Comparison of ENCODE assay signal across 8 mouse cellular contexts in the genomic region with DNA sequence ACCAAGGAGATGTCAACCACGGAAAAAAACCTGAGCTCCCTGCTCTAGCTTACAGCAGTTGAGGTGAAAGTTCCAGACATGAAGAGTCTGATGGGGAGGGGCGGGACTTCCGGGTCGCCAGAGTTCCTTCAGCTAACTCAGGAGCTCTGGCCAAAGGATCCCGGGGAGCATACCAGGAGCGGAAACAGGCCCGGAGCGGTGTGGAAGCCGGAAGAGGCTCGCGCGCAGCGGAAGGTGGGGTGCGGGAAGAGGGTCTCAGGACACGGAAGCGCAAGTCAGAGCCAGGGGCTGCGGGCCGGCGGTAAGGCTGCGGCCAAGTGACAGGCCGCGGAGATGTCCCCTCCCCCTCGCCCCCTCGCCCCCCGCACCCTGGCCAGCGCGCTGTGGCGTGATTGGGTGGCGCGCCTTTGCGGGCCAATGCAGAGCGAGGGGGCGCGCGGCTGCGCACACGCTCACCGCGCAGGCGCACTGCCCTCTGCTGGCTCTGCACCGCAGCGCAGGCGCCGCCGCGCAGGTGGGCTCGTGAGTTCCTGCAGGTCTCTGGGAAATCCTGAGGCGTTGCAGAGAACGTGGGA. TPM values are rescaled to one million over a fixed set of nuclear protein-coding genes. Genes with fewer than 3 reads are reported as not detected.
DNase-seq lines count a peak whose midpoint lies in the region; ATAC-seq and TF ChIP-seq lines count a peak whose summit lies in the region.

A gene (plus strand): TSS at position 103 of the 575 bp plus-strand sequence.

- no peaks in the 10 kb centered on the region for H3K36me3 ChIP-seq in hindbrain, postnatal 0 days (ENCODE audit: insufficient read depth, low read length)

- peak within 1 kb of the TSS; percentile 85 for H3K4me2 ChIP-seq in hindbrain, postnatal 0 days (ENCODE audit: low read depth, low read length)

- WGBS in hindbrain, postnatal 0 days = under 1% methylated on average over 49 of the region's 49 CpGs

- H3K27me3 ChIP-seq in hindbrain, postnatal 0 days (ENCODE audit: insufficient read depth, low read length) = no peaks in the 10 kb centered on the region

- peak within 1 kb of the TSS; percentile 52 for H3K9ac ChIP-seq in hindbrain, postnatal 0 days (replicated peaks; ENCODE audit: low read length)

- peak within 1 kb of the TSS; percentile 80 for H3K4me3 ChIP-seq in gastrocnemius, adult 2 months
- peak within 1 kb of the TSS; percentile 50 for H3K4me3 ChIP-seq in hindbrain, postnatal 0 days (ENCODE audit: low read length)
- peak within 1 kb of the TSS; percentile 70 for H3K4me3 ChIP-seq in left cerebral cortex, adult 2 months

- peak; percentile 100 for ATAC-seq in hindbrain, postnatal 0 days
- peak; percentile 94 for ATAC-seq in megakaryocyte, adult 5-6 weeks (ENCODE audit: poor library complexity, severe bottlenecking)

- peak; percentile 98; the same call in 1 of the 2 replicates for TF ChIP-seq CTCF in gastrocnemius, adult 2 months (IDR thresholded peaks at IDR 0.05)
- peak; percentile 75 for TF ChIP-seq CTCF in hindbrain, postnatal 0 days (IDR thresholded peaks at IDR 0.05; ENCODE audit: low read depth)
- TF ChIP-seq CTCF in left cerebral cortex, adult 2 months (IDR thresholded peaks at IDR 0.05) = peak; percentile 93

- no peaks in the 10 kb centered on the region for H3K9me3 ChIP-seq in hindbrain, postnatal 0 days (ENCODE audit: low read length)

- intact Hi-C loops in gastrocnemius, adult 2 months (cut with DNase I) = loop anchor here (2.0 to 5.0 kb wide), 2 partner anchors 48 to 101 kb away; a partner anchor contains a TSS
- intact Hi-C loops in left cerebral cortex, adult 2 months (cut with DNase I) = loop anchor here (2.0 to 5.0 kb wide), 5 partner anchors 50 to 224 kb away; a partner anchor contains a TSS

- peak within 1 kb of the TSS; percentile 98 for H3K27ac ChIP-seq in gastrocnemius, adult 2 months
- H3K27ac ChIP-seq in hindbrain, postnatal 0 days = peak within 1 kb of the TSS; percentile 75
- H3K27ac ChIP-seq in left cerebral cortex, adult 2 months = peak within 1 kb of the TSS; percentile 98

- H3K4me1 ChIP-seq in hindbrain, postnatal 0 days (ENCODE audit: insufficient read depth, low read length) = peaks cover 11% of the 10 kb centered on the region; the same call in 1 of the 2 replicates

- DNase-seq in WW6 (ENCODE audit: low read depth, low spot score) = peak; percentile 70
- DNase-seq in cerebellum, postnatal 4 days (ENCODE audit: low spot score in 2 of 2) = peak; percentile 58 to 89
- peak; percentile 93 for DNase-seq in gastrocnemius, adult 2 months
- peak; percentile 97 for DNase-seq in hindbrain, postnatal 0 days (ENCODE audit: low spot score)
- DNase-seq in left cerebral cortex, adult 2 months (ENCODE audit: extremely low spot score in 1 of 2, low spot score in 2 of 2) = peak; percentile 86 to 89
- peak; percentile 80 to 84 for DNase-seq in right cerebral cortex, adult 2 months (ENCODE audit: low spot score in 2 of 2)
- peak; percentile 86 for DNase-seq in urinary bladder, postnatal 14 days (ENCODE audit: low spot score)

RNA-seq across cellular contexts. Expression of the gene that starts here (rescaled TPM):
- 10 to 100 TPM; 30.6 to 42.4 TPM for total RNA-seq in gastrocnemius, adult 2 months (2021)
- 11.4 and 15.1 TPM in 2 replicates for total RNA-seq in hindbrain, postnatal 0 days (2014; rRNA removed)
- 33.7 and 37.1 TPM in 2 replicates for polyA plus RNA-seq in hindbrain, postnatal 0 days (2015; fragmentation: Nextera tagmentation; extraction: Ambion mirVana)
- 10 to 100 TPM; 24.6 to 28.1 TPM for total RNA-seq in left cerebral cortex, adult 2 months (2021)
- 5.4 and 5.5 TPM in 2 replicates for total RNA-seq in megakaryocyte, adult 5-6 weeks (2015)
- total RNA-seq in megakaryocyte, adult 5-6 weeks (2017) = 8.9 and 9.7 TPM in 2 replicates

Comparison
In these comparisons a context has a peak if more than half of its experiments do, and no peak if none do; other contexts are left out.
1. Peak in every context shown above with its lines: DNase-seq, ATAC-seq, H3K4me3 ChIP-seq and H3K27ac ChIP-seq.